Mouse (Mus musculus) stomach, embryonic 16.5 days (tissue): Measurements from ENCODE around the gene Nmrk1. TPM values are rescaled to one million over a fixed set of nuclear protein-coding genes. Genes with fewer than 3 reads are reported as not detected.

Experiments
- ATAC-seq: fragments of 200-750 bp; cut with Nextera tagmentation; 2 replicates; pipeline ENCODE4 v1.8.0; 2017; ENCODE audit warnings: moderate number of reproducible peaks, moderate TSS enrichment; ENCODE audit not compliant: insufficient read depth, low FRiP score
- H3K27ac ChIP-seq: fragments of 300-500 bp; sonication (generic); 2 replicates; pipeline ENCODE4 v1.5.1; 2014; ENCODE audit warnings: low read length
- H3K27me3 ChIP-seq: fragments of 300-500 bp; sonication (generic); 2 replicates; pipeline ENCODE4 v1.6.1; 2014; ENCODE audit warnings: low read length, control low read depth, mixed read lengths; ENCODE audit not compliant: control insufficient read depth, insufficient read depth
- H3K36me3 ChIP-seq: fragments of 300-500 bp; sonication (generic); 2 replicates; pipeline ENCODE4 v1.6.1; 2014; ENCODE audit warnings: low read length; ENCODE audit not compliant: control insufficient read depth, insufficient read depth
- H3K4me1 ChIP-seq: fragments of 300-500 bp; sonication (generic); 2 replicates; pipeline ENCODE4 v1.6.1; 2014; ENCODE audit warnings: low read length, control low read depth, mixed read lengths; ENCODE audit not compliant: control insufficient read depth, insufficient read depth
- H3K4me2 ChIP-seq: fragments of 300-500 bp; sonication (generic); 2 replicates; pipeline ENCODE4 v1.6.1; 2014; ENCODE audit warnings: low read depth, low read length, mixed read lengths
- H3K4me3 ChIP-seq: fragments of 300-500 bp; sonication (generic); replicated peaks from 2 replicates; pipeline ENCODE4 v1.5.1; 2014; ENCODE audit warnings: mild to moderate bottlenecking, low read length
- H3K9ac ChIP-seq: fragments of 300-500 bp; sonication (generic); 2 replicates; pipeline ENCODE4 v1.6.1; 2014; ENCODE audit warnings: low read length
- H3K9me3 ChIP-seq: fragments of 300-500 bp; sonication (generic); replicated peaks from 2 replicates; pipeline ENCODE4 v1.6.1; 2016; ENCODE audit warnings: low read length, control low read depth; ENCODE audit not compliant: control insufficient read depth
- WGBS: fragments of 180-500 bp; shearing (Covaris S2); extraction: QIAGEN DNeasy Blood & Tissue Kit; methylation state at CpG from one replicate; pipeline ENCODE4 v1.1.7; 2014; 5-methylcytosine and 5-hydroxymethylcytosine counted together
- polyA plus RNA-seq: library from polyadenylated mRNA; unstranded; fragments of >200 nt; fragmentation: Nextera tagmentation; extraction: Ambion mirVana; gene quantifications from 2 replicates; pipeline ENCODE4 v1.2.1, GENCODE M21; 2015

The Nmrk1 gene
- polyA plus RNA-seq, 1 experiment from 2014 or later: 14.9 TPM

DNA sequence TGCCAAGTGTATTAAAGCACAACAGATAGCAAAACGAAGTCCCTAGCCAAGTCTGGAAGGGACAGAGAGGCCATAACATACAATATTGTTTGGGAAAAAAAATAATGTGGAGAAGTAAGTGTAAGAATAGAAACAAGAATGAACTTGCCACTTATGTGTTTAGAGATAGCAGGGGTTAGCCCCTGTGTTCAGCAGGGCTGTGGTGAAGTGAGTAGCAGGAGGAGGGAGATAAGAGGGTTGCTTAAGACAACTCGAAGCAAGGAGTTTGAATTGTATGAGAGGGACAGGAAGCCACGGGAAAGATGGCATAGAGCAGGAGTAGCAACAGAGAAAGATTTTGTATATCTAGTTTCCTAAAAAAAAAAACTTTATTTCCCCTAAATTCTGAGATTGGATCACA lies 60.4 kb downstream of the Nmrk1 start:
- Histone ChIP-seq H3K9ac (no peak overlapping the region), H3K4me2 (no peak overlapping the region), H3K9me3 (no peaks in the 10 kb centered on the region), H3K27me3 (no peaks in the 10 kb centered on the region), H3K4me1 (no peaks in the 10 kb centered on the region; the same call in 1 of the 2 replicates), H3K27ac (no peak overlapping the region), H3K4me3 (no peak overlapping the region), H3K36me3 (no peaks in the 10 kb centered on the region)
- WGBS: 82% methylated on average over 3 of the region's 3 CpGs
- no peak; the same call in 1 of the 2 replicates for ATAC-seq

DNA sequence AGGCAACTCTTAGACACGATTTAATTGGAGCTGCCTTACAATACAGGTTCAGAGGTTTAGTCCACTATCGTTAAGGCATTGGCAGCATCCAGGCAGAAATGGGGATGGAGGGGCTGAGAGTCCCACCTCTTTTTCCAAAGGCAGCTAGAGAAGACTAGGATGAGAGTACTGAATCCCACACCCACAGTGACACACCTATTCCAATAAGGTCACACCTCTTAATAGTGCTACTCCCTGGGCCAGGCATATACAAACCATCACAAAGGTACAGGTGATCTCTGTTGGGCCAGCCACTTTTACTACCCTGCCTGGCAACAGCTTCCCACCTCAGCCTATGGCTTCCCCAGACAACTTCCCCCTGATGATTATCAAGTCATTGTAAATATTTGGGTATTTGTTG lies 61.0 kb downstream of the Nmrk1 start:
- Histone ChIP-seq H3K4me1 (no peaks in the 10 kb centered on the region), H3K9me3 (no peaks in the 10 kb centered on the region), H3K9ac (no peak overlapping the region), H3K4me2 (no peak overlapping the region), H3K27me3 (no peaks in the 10 kb centered on the region), H3K27ac (no peak overlapping the region), H3K4me3 (no peak overlapping the region), H3K36me3 (no peaks in the 10 kb centered on the region)
- no peak for ATAC-seq
- WGBS: 88% methylated on average over 2 of the region's 2 CpGs

DNA sequence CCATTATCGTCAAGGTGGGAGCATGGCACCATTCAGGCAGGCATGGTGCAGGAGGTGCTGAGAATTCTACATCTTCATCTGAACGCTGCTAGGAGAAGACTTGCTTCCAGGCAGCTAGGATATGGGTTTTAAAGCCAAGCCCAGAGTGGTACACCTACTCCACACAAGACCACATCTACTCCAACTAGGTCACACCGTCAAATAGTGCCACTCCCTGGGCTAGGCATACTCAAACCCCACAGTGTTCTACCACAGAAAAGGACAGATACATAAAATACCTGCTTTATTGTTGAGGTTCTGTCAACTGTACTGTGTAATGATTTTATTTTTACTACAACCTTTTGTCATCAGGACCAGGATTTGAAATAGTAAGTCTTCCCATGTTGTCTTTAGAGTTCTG lies 63.4 kb downstream of the Nmrk1 start:
- H3K4me1 ChIP-seq: no peaks in the 10 kb centered on the region
- H3K36me3 ChIP-seq: no peaks in the 10 kb centered on the region
- H3K27ac ChIP-seq: no peak overlapping the region
- H3K4me3 ChIP-seq: no peak overlapping the region
- no peaks in the 10 kb centered on the region for H3K9me3 ChIP-seq
- H3K27me3 ChIP-seq: no peaks in the 10 kb centered on the region
- WGBS: 95% methylated on average over 3 of the region's 3 CpGs
- H3K9ac ChIP-seq: no peak overlapping the region
- no peak overlapping the region for H3K4me2 ChIP-seq
- no peak for ATAC-seq

DNA sequence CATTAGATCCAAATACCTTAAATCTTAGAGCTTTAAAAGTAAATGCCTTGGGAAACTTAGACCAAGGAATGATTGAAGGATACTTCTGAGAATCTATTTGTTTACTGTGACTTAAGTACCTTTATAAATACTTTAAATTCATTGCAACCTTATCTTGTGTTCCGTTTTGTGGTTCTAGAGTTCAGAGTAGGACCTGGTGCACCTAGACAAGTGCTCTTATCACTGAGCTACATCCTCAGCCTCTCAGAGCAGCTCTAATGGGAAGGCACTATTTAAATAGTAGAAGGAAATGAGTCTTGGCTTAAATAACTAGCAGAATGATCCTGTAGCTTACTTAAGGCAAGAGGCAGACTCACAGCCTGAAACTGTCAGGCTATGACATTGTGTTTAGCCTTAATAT lies 63.8 kb downstream of the Nmrk1 start:
- no peak overlapping the region for H3K4me3 ChIP-seq
- peak; percentile 40; the same call in 1 of the 2 replicates for ATAC-seq
- no peaks in the 10 kb centered on the region for H3K4me1 ChIP-seq
- 60% methylated on average over 1 of the region's 1 CpGs for WGBS
- H3K27ac ChIP-seq: no peak overlapping the region
- no peak overlapping the region for H3K9ac ChIP-seq
- no peak overlapping the region for H3K4me2 ChIP-seq
- no peaks in the 10 kb centered on the region for H3K27me3 ChIP-seq
- H3K36me3 ChIP-seq: no peaks in the 10 kb centered on the region
- no peaks in the 10 kb centered on the region for H3K9me3 ChIP-seq

Other genes with a start within 250 kb of the Nmrk1 start
- 115 and 119 TPM in 2 replicates for gene Ostf1, start 127 bp upstream of the Nmrk1 start, polyA plus RNA-seq
- 15.4 and 16.6 TPM in 2 replicates for gene Carnmt1, start 38.8 kb downstream of the Nmrk1 start, polyA plus RNA-seq
- 16.4 and 17.8 TPM in 2 replicates for gene D030056L22Rik, start 81.2 kb downstream of the Nmrk1 start, polyA plus RNA-seq
- gene Trpm6, start 118.0 kb downstream of the Nmrk1 start, polyA plus RNA-seq: 0.12 and 0.21 TPM in 2 replicates